Mouse (Mus musculus): ENCODE measurements around the gene Prox1. TPM values are rescaled to one million over a fixed set of nuclear protein-coding genes. Genes with fewer than 3 reads are reported as not detected.
A peak's percentile ranks its signal among the peaks of the same experiment; 100 is the strongest.

The Prox1 gene
- polyA plus RNA-seq, 1 experiment from 2014 or later, result 1.2 TPM

- no peak overlapping the region for H3K4me3 ChIP-seq (ENCODE audit: low read length)
- H3K9ac ChIP-seq (ENCODE audit: low read depth, low read length), result no peak overlapping the region
- no peaks in the 10 kb centered on the region for H3K27me3 ChIP-seq (ENCODE audit: control insufficient read depth, insufficient read depth, low read length)
- no peak overlapping the region for H3K4me2 ChIP-seq (replicated peaks; ENCODE audit: low read depth, low read length)
- H3K9me3 ChIP-seq (ENCODE audit: control insufficient read depth, low read length), result no peaks in the 10 kb centered on the region
- no peak overlapping the region for H3K27ac ChIP-seq (ENCODE audit: low read depth, low read length)
- peaks cover 3% of the 10 kb centered on the region; the same call in 1 of the 2 replicates for H3K4me1 ChIP-seq (ENCODE audit: control insufficient read depth, insufficient read depth, low read length)
- 0 out of 2 replicates have a peak, but pooled peaks have one; percentile 53 for ATAC-seq (ENCODE audit: low FRiP score, low TSS enrichment)
- no peaks in the 10 kb centered on the region for H3K36me3 ChIP-seq (ENCODE audit: control insufficient read depth, insufficient read depth, low read length)
- 14% methylated on average over 4 of the region's 4 CpGs for WGBS
Measured at GRCm38 (mm10) chr1:190142584-190142983, 27.9 kb downstream of the Prox1 start.

DNA sequence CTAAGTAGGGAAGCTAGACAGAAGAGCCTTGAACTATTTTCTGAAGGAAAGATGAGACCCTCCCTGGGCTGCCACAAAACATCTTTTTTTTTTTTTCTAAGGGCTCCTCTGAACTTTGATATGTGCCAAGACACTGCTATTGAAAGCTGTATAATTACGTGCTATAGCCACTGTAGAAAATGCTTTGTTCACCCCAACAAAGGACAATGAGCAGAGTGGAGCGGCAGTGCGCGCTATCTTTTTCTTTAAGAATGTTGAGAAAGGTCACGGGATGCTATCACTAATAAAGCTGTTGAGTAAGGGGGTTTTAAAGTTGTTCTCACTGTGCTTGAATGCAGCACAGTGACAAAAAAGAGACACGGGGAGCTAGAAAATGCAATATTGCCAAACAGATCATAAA lies 30.0 kb downstream of the Prox1 start:
- peaks cover 3% of the 10 kb centered on the region; the same call in 1 of the 2 replicates for H3K4me1 ChIP-seq (ENCODE audit: control insufficient read depth, insufficient read depth, low read length)
- no peak for ATAC-seq (ENCODE audit: low FRiP score, low TSS enrichment)
- H3K4me3 ChIP-seq (ENCODE audit: low read length), result no peak overlapping the region
- no peaks in the 10 kb centered on the region for H3K36me3 ChIP-seq (ENCODE audit: control insufficient read depth, insufficient read depth, low read length)
- no peaks in the 10 kb centered on the region for H3K27me3 ChIP-seq (ENCODE audit: control insufficient read depth, insufficient read depth, low read length)
- WGBS, result 51% methylated on average over 6 of the region's 6 CpGs
- H3K9ac ChIP-seq (ENCODE audit: low read depth, low read length), result no peak overlapping the region
- H3K9me3 ChIP-seq (ENCODE audit: control insufficient read depth, low read length), result no peaks in the 10 kb centered on the region
- no peak overlapping the region for H3K27ac ChIP-seq (ENCODE audit: low read depth, low read length)
- no peak overlapping the region for H3K4me2 ChIP-seq (replicated peaks; ENCODE audit: low read depth, low read length)

DNA sequence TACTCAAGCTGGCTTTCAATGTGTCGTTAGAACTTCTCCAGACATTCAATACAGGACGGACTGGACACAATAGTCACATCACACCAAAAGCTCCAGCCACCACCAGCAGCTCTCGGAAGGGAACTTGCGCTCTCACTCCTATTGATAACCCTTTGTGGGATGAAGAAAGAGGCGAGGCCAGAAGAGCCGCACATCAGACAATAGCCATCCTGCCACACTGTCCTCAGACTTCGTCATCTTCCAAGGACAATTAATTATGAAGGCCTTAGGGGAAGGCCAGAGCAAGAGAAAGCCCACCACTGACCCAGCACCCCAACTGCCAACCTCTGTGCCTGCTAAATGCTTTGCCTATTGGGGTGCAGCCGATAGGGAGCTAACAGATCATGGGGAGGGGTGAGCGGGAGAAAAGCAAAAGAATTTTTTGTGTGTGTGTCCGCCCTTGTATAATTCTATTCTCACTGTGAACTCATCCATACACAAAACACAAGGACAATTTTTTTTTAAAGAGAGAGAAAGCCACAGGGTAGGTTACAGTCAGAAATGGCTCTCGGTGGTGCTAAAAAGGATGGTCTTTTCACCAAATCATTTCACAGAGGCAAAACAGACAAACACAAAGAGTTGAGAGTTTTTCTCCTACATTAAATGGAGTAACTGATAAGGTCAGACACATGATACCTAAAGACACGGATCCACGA lies 30.7 kb downstream of the Prox1 start:
- Histone ChIP-seq H3K27me3 (ENCODE audit: control insufficient read depth, insufficient read depth, low read length) (no peaks in the 10 kb centered on the region), H3K4me3 (ENCODE audit: low read length) (no peak overlapping the region), H3K4me1 (ENCODE audit: control insufficient read depth, insufficient read depth, low read length) (peaks cover 3% of the 10 kb centered on the region; the same call in 1 of the 2 replicates), H3K9me3 (ENCODE audit: control insufficient read depth, low read length) (no peaks in the 10 kb centered on the region), H3K36me3 (ENCODE audit: control insufficient read depth, insufficient read depth, low read length) (no peaks in the 10 kb centered on the region), H3K4me2 (replicated peaks; ENCODE audit: low read depth, low read length) (no peak overlapping the region), H3K9ac (ENCODE audit: low read depth, low read length) (no peak overlapping the region), H3K27ac (ENCODE audit: low read depth, low read length) (no peak overlapping the region)
- no peak for ATAC-seq (ENCODE audit: low FRiP score, low TSS enrichment)
- 68% methylated on average over 13 of the region's 13 CpGs for WGBS

- no peaks in the 10 kb centered on the region for H3K9me3 ChIP-seq (ENCODE audit: control insufficient read depth, low read length)
- H3K4me3 ChIP-seq (ENCODE audit: low read length), result no peak overlapping the region
- ATAC-seq (ENCODE audit: low FRiP score, low TSS enrichment), result no peak
- peaks cover 3% of the 10 kb centered on the region; the same call in 1 of the 2 replicates for H3K4me1 ChIP-seq (ENCODE audit: control insufficient read depth, insufficient read depth, low read length)
- H3K27ac ChIP-seq (ENCODE audit: low read depth, low read length), result no peak overlapping the region
- no peaks in the 10 kb centered on the region for H3K27me3 ChIP-seq (ENCODE audit: control insufficient read depth, insufficient read depth, low read length)
- no peak overlapping the region for H3K4me2 ChIP-seq (replicated peaks; ENCODE audit: low read depth, low read length)
- H3K36me3 ChIP-seq (ENCODE audit: control insufficient read depth, insufficient read depth, low read length), result no peaks in the 10 kb centered on the region
- H3K9ac ChIP-seq (ENCODE audit: low read depth, low read length), result no peak overlapping the region
- WGBS, result 96% methylated on average over 10 of the region's 10 CpGs
Measured at GRCm38 (mm10) chr1:190137943-190138342, 32.6 kb downstream of the Prox1 start.

- Histone ChIP-seq H3K27ac (ENCODE audit: low read depth, low read length) (no peak overlapping the region), H3K4me2 (replicated peaks; ENCODE audit: low read depth, low read length) (no peak overlapping the region), H3K9me3 (ENCODE audit: control insufficient read depth, low read length) (no peaks in the 10 kb centered on the region), H3K4me1 (ENCODE audit: control insufficient read depth, insufficient read depth, low read length) (no peaks in the 10 kb centered on the region), H3K4me3 (ENCODE audit: low read length) (no peak overlapping the region), H3K36me3 (ENCODE audit: control insufficient read depth, insufficient read depth, low read length) (no peaks in the 10 kb centered on the region), H3K27me3 (ENCODE audit: control insufficient read depth, insufficient read depth, low read length) (no peaks in the 10 kb centered on the region), H3K9ac (ENCODE audit: low read depth, low read length) (no peak overlapping the region)
- 78% methylated on average over 4 of the region's 4 CpGs for WGBS
- ATAC-seq (ENCODE audit: low FRiP score, low TSS enrichment), result no peak
Measured at GRCm38 (mm10) chr1:190132897-190133296, 37.6 kb downstream of the Prox1 start.

GRCm38 (mm10) chr1:190130888-190131287 lies 39.6 kb downstream of the Prox1 start:
- Histone ChIP-seq H3K9me3 (ENCODE audit: control insufficient read depth, low read length) (no peaks in the 10 kb centered on the region), H3K4me1 (ENCODE audit: control insufficient read depth, insufficient read depth, low read length) (no peaks in the 10 kb centered on the region), H3K4me3 (ENCODE audit: low read length) (no peak overlapping the region), H3K4me2 (replicated peaks; ENCODE audit: low read depth, low read length) (no peak overlapping the region), H3K27ac (ENCODE audit: low read depth, low read length) (no peak overlapping the region), H3K27me3 (ENCODE audit: control insufficient read depth, insufficient read depth, low read length) (no peaks in the 10 kb centered on the region), H3K36me3 (ENCODE audit: control insufficient read depth, insufficient read depth, low read length) (no peaks in the 10 kb centered on the region), H3K9ac (ENCODE audit: low read depth, low read length) (no peak overlapping the region)
- 86% methylated on average over 4 of the region's 4 CpGs for WGBS
- ATAC-seq (ENCODE audit: low FRiP score, low TSS enrichment), result no peak

GRCm38 (mm10) chr1:190129553-190129952 lies 41.0 kb downstream of the Prox1 start:
- Histone ChIP-seq H3K36me3 (ENCODE audit: control insufficient read depth, insufficient read depth, low read length) (no peaks in the 10 kb centered on the region), H3K4me1 (ENCODE audit: control insufficient read depth, insufficient read depth, low read length) (no peaks in the 10 kb centered on the region), H3K9ac (ENCODE audit: low read depth, low read length) (no peak overlapping the region), H3K4me3 (ENCODE audit: low read length) (no peak overlapping the region), H3K27me3 (ENCODE audit: control insufficient read depth, insufficient read depth, low read length) (no peaks in the 10 kb centered on the region), H3K27ac (ENCODE audit: low read depth, low read length) (no peak overlapping the region), H3K4me2 (replicated peaks; ENCODE audit: low read depth, low read length) (no peak overlapping the region), H3K9me3 (ENCODE audit: control insufficient read depth, low read length) (no peaks in the 10 kb centered on the region)
- WGBS, result 41% methylated on average over 7 of the region's 7 CpGs
- ATAC-seq (ENCODE audit: low FRiP score, low TSS enrichment), result no peak

DNA sequence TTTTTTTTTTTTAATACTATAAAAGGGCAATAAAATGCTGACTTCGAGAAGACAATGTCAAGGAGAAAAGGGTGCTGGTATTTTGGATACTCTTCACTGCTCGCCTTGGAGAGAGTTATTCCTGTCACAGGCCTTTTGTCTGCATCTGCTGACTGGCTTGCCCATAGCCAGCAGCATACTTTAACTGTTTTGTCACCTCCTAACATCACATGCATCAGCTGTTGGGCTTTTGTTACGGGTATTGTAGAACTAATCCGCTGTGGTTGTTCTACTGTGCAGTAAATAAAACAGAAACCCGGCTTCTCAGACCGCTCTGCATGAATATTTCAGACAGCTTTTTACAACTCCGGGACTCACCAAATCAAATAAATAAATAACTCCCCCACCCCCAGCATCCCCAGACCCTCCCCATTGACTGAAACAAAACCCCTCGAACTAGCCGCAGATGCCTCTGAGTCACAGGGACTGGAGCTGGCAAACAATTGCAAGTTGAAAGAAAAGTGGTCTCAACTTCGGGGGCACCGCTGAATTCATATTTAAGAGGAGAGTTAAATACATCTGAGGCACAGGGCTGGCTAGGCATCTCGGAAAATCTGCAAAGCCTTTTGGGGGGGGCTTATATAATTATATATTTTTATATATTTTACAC lies 41.7 kb downstream of the Prox1 start:
- ATAC-seq (ENCODE audit: low FRiP score, low TSS enrichment), result no peak
- Histone ChIP-seq H3K9ac (ENCODE audit: low read depth, low read length) (no peak overlapping the region), H3K36me3 (ENCODE audit: control insufficient read depth, insufficient read depth, low read length) (no peaks in the 10 kb centered on the region), H3K9me3 (ENCODE audit: control insufficient read depth, low read length) (no peaks in the 10 kb centered on the region), H3K4me1 (ENCODE audit: control insufficient read depth, insufficient read depth, low read length) (no peaks in the 10 kb centered on the region), H3K27ac (ENCODE audit: low read depth, low read length) (no peak overlapping the region), H3K4me2 (replicated peaks; ENCODE audit: low read depth, low read length) (no peak overlapping the region), H3K27me3 (ENCODE audit: control insufficient read depth, insufficient read depth, low read length) (no peaks in the 10 kb centered on the region), H3K4me3 (ENCODE audit: low read length) (no peak overlapping the region)
- 33% methylated on average over 12 of the region's 12 CpGs for WGBS

DNA sequence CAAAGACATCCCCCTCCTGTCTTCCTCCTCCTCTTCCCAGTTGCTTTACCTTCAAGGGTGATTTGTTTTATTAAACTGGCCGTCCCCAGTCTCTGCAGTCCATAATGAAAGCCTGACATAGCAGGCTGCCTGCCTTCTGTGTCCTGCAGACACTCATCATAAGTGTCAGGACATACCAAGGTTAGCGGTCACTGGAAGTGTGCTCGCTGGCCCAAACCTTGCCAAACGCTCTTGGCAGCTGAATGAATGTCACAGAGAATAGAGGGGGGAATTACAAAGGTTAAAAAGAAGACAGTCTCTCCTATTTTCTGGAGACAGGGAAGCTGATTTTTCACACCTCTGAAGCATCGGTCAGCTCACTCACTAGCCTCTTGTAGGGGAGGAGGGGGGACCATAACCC lies 42.6 kb downstream of the Prox1 start:
- no peaks in the 10 kb centered on the region for H3K4me1 ChIP-seq (ENCODE audit: control insufficient read depth, insufficient read depth, low read length)
- no peak overlapping the region for H3K9ac ChIP-seq (ENCODE audit: low read depth, low read length)
- no peak overlapping the region for H3K4me2 ChIP-seq (replicated peaks; ENCODE audit: low read depth, low read length)
- no peaks in the 10 kb centered on the region for H3K27me3 ChIP-seq (ENCODE audit: control insufficient read depth, insufficient read depth, low read length)
- no peaks in the 10 kb centered on the region for H3K9me3 ChIP-seq (ENCODE audit: control insufficient read depth, low read length)
- no peak overlapping the region for H3K27ac ChIP-seq (ENCODE audit: low read depth, low read length)
- no peak overlapping the region for H3K4me3 ChIP-seq (ENCODE audit: low read length)
- ATAC-seq (ENCODE audit: low FRiP score, low TSS enrichment), result no peak
- H3K36me3 ChIP-seq (ENCODE audit: control insufficient read depth, insufficient read depth, low read length), result no peaks in the 10 kb centered on the region
- 38% methylated on average over 5 of the region's 5 CpGs for WGBS
